ENCODE assay signal across 9 mouse cellular contexts in genomic region chr6:66361130-66361529, GRCm38 (mm10).
DNase-seq lines count a peak whose midpoint lies in the region; ATAC-seq lines count a peak whose summit lies in the region.
"Had no signal": no experiment of that assay in that cellular context is flagged by ENCODE, and none has a peak within 500 bp of the region (broad histone marks: within the 10 kb centered on the region; RNA-seq: fewer than 3 reads in every experiment).

No protein-coding gene starts in this region.

- H3K4me3 ChIP-seq in midbrain, embryonic 15.5 days: no peak overlapping the region

- no peaks in the 10 kb centered on the region for H3K27me3 ChIP-seq in midbrain, embryonic 15.5 days (replicated peaks)

- ATAC-seq in frontal cortex, adult (ENCODE audit: low TSS enrichment): peak; percentile 94
- ATAC-seq in midbrain, embryonic 15.5 days (replicated peaks): no peak
- no peak for ATAC-seq in megakaryocyte progenitor cell, adult 5-6 weeks (replicated peaks; ENCODE audit: poor library complexity)
- ATAC-seq: Patski had no signal

- 71% methylated on average over 3 of the region's 3 CpGs for WGBS in midbrain, embryonic 15.5 days

- H3K36me3 ChIP-seq in midbrain, embryonic 15.5 days (replicated peaks): no peaks in the 10 kb centered on the region

- H3K4me2 ChIP-seq in midbrain, embryonic 15.5 days: no peak overlapping the region

- peak; percentile 4 to 12 for DNase-seq in kidney, postnatal 36 days
- no peak for DNase-seq in kidney, adult 11 months
- peak; percentile 19 for DNase-seq in cerebellum, adult 9-10 months
- peak; percentile 4 to 21 for DNase-seq in left cerebral cortex, adult 8-10 months (ENCODE audit: low spot score in 2 of 2)
- DNase-seq in embryo, embryonic 11 days: no peak

- H3K4me1 ChIP-seq in midbrain, embryonic 15.5 days: no peaks in the 10 kb centered on the region

- H3K9ac ChIP-seq in midbrain, embryonic 15.5 days: no peak overlapping the region

- no peaks in the 10 kb centered on the region for H3K9me3 ChIP-seq in midbrain, embryonic 15.5 days

- no peak overlapping the region for H3K27ac ChIP-seq in midbrain, embryonic 15.5 days

Comparison
In these comparisons a context has a peak if more than half of its experiments do, and no peak if none do; other contexts are left out.
1. DNase-seq: peak in kidney, postnatal 36 days (2 of 2), cerebellum, adult 9-10 months (single experiment) and left cerebral cortex, adult 8-10 months (2 of 2); none in kidney, adult 11 months (single experiment) and embryo, embryonic 11 days (single experiment).